Mouse (Mus musculus) hindbrain, embryonic 10.5 days (tissue): ENCODE measurements around the gene Jund. TPM values are rescaled to one million over a fixed set of nuclear protein-coding genes. Genes with fewer than 3 reads are reported as not detected.

Source experiments
- DNase-seq: peaks from one replicate; pipeline ENCODE4 v3.0.0-alpha.2; 2017; ENCODE audit warnings: low spot score
- H3K27ac ChIP-seq: fragments of 300-500 bp; sonication (generic); 2 replicates; pipeline ENCODE4 v1.5.1; 2016; ENCODE audit warnings: mild to moderate bottlenecking, moderate library complexity
- H3K27me3 ChIP-seq: fragments of 300-500 bp; sonication (generic); 2 replicates; pipeline ENCODE4 v1.6.1; 2016; ENCODE audit warnings: mild to moderate bottlenecking; ENCODE audit not compliant: poor library complexity, insufficient read depth, severe bottlenecking
- H3K36me3 ChIP-seq: fragments of 300-500 bp; sonication (generic); 2 replicates; pipeline ENCODE4 v1.6.1; 2016; ENCODE audit warnings: mild to moderate bottlenecking, moderate library complexity
- H3K4me1 ChIP-seq: fragments of 300-500 bp; sonication (generic); replicated peaks from 2 replicates; pipeline ENCODE4 v1.6.1; 2016; ENCODE audit warnings: mild to moderate bottlenecking
- H3K4me3 ChIP-seq: fragments of 300-500 bp; sonication (generic); 2 replicates; pipeline ENCODE4 v1.5.1; 2016; ENCODE audit warnings: mild to moderate bottlenecking, moderate library complexity
- H3K9me3 ChIP-seq: fragments of 300-500 bp; sonication (generic); 2 replicates; pipeline ENCODE4 v1.6.1; 2016; ENCODE audit warnings: mild to moderate bottlenecking, moderate library complexity
- WGBS: fragments of 180-500 bp; shearing (Covaris S2); methylation state at CpG from one replicate; pipeline ENCODE4 v1.1.7; 2016; 5-methylcytosine and 5-hydroxymethylcytosine counted together
- polyA plus RNA-seq: library from polyadenylated mRNA; unstranded; fragments of >200 nt; fragmentation: Nextera tagmentation; extraction: Ambion mirVana; gene quantifications from 2 replicates; pipeline ENCODE4 v1.2.1, GENCODE M21; 2016

The Jund gene
- polyA plus RNA-seq, 1 experiment from 2014 or later, result 128 TPM

- DNase-seq, result no peak
- no peak overlapping the region for H3K27ac ChIP-seq
- H3K4me1 ChIP-seq, result no peaks in the 10 kb centered on the region
- no peak overlapping the region for H3K4me3 ChIP-seq
- no peaks in the 10 kb centered on the region for H3K36me3 ChIP-seq
- no peaks in the 10 kb centered on the region for H3K9me3 ChIP-seq
- 73% methylated on average over 12 of the region's 12 CpGs for WGBS
- H3K27me3 ChIP-seq, result peaks cover 44% of the 10 kb centered on the region
These were observed 25.5 kb downstream of the Jund start for GRCm38 (mm10) chr8:70724216-70724615.

DNA sequence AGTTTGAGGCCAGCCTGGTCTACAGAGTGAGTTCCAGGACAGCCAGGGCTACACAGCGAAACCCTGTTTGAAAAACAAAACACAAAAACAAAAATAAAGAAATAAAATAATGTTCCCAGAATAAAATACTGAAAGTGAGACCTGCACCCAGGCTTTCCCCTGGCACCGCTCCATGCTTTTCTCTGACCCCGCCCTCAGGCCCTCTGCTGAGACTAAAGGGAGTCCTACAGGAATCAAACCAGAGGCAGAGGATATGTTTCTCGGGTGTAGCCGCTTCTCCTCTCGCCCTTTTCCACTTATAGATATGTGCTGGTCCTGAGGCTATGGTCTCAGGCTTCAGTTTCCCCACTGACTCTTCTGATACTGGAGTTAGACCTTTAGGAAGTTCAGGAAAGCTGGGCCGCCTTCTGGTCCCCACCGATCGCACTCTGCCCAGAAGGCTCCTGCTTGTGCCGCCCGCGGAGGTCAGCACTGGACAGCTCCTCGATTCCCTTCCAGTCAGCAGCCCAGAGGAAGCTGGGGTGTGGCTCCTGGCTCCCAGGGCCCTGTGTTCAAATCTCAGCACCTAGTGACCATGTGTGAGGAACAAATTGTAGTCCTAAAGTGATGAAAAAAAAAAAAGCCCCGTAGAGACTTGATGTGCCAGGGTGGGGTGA is 27.2 kb downstream of the Jund start:
- H3K4me1 ChIP-seq, result peaks cover 11% of the 10 kb centered on the region
- no peak overlapping the region for H3K27ac ChIP-seq
- WGBS, result 27% methylated on average over 14 of the region's 14 CpGs
- H3K36me3 ChIP-seq, result no peaks in the 10 kb centered on the region
- DNase-seq, result no peak
- no peak overlapping the region for H3K4me3 ChIP-seq
- H3K9me3 ChIP-seq, result no peaks in the 10 kb centered on the region
- peaks cover 54% of the 10 kb centered on the region for H3K27me3 ChIP-seq

GRCm38 (mm10) chr8:70726721-70727120 is 28.0 kb downstream of the Jund start:
- Histone ChIP-seq H3K4me1 (peaks cover 11% of the 10 kb centered on the region), H3K27ac (no peak overlapping the region), H3K27me3 (peaks cover 62% of the 10 kb centered on the region), H3K9me3 (no peaks in the 10 kb centered on the region), H3K36me3 (no peaks in the 10 kb centered on the region), H3K4me3 (no peak overlapping the region)
- WGBS, result 44% methylated on average over 11 of the region's 11 CpGs
- no peak for DNase-seq

DNA sequence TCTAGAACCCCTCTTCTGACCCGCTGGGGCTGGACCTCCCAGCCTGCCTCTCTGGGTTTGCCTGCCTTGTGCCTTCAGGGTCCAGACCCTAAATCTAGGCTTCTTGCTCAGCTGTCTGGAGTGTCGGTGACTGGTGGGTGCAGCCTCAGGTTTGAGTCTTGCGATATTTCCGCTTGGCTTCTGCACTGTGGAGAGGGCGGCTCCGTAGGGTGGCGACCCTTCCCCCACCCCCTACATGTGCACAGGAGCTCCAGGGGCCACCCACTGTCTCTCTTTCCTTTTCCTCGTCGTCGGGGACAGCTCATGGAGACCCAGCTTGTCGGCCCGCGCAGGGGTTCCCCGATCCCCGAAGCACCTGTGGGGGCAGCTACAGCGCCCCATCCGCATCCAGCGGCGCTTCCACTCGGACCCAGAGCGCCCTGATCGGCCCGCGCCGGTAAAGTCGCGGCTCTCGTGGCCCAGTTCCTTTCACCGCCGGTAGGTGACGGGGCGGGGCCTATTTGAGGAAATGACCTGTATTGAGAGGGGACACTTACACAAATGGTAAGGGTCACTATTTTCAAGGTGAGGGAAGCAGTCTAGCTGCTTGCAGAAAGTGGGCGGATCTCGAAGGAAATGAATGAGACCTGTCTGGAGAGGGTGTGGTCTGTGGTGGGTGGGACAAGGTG is 31.2 kb downstream of the Jund start:
- peaks cover 78% of the 10 kb centered on the region for H3K27me3 ChIP-seq
- H3K4me1 ChIP-seq, result peaks cover 11% of the 10 kb centered on the region
- peak overlapping the region; percentile 40 for H3K4me3 ChIP-seq
- H3K27ac ChIP-seq, result 0 out of 2 replicates have a peak overlapping the region, but pooled peaks have one; percentile 23
- no peaks in the 10 kb centered on the region for H3K9me3 ChIP-seq
- no peaks in the 10 kb centered on the region for H3K36me3 ChIP-seq
- DNase-seq, result no peak
- WGBS, result 3% methylated on average over 34 of the region's 34 CpGs

DNA sequence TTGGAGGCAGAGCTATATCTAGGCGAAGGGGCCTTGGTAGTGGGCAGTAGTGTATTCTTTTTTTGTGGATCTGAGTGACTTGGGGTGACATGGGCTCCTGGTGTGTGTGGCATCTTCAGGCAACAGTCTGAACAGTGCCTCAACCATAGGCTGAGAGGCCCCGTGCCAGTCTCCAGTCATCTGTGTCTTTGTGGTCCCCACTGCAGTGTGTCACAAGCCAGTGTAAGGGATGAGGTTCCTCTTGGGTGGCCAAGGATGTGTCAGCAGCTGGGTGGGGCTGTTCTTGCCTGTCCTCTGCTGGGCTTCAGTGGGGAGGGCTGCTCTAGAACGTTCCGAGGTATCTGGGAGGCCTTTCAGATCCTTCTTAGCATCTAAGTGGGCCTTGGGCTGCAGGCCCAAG is 32.2 kb downstream of the Jund start:
- no peaks in the 10 kb centered on the region for H3K36me3 ChIP-seq
- no peak for DNase-seq
- H3K4me3 ChIP-seq, result no peak overlapping the region
- peaks cover 11% of the 10 kb centered on the region for H3K4me1 ChIP-seq
- H3K9me3 ChIP-seq, result no peaks in the 10 kb centered on the region
- 87% methylated on average over 4 of the region's 4 CpGs for WGBS
- peaks cover 72% of the 10 kb centered on the region for H3K27me3 ChIP-seq
- no peak overlapping the region for H3K27ac ChIP-seq

- peaks cover 5% of the 10 kb centered on the region for H3K4me1 ChIP-seq
- no peak overlapping the region for H3K27ac ChIP-seq
- H3K36me3 ChIP-seq, result no peaks in the 10 kb centered on the region
- WGBS, result 64% methylated on average over 5 of the region's 5 CpGs
- DNase-seq, result no peak
- no peaks in the 10 kb centered on the region for H3K9me3 ChIP-seq
- H3K4me3 ChIP-seq, result no peak overlapping the region
- H3K27me3 ChIP-seq, result peaks cover 42% of the 10 kb centered on the region
These were observed 39.0 kb downstream of the Jund start for GRCm38 (mm10) chr8:70737705-70738104.

DNA sequence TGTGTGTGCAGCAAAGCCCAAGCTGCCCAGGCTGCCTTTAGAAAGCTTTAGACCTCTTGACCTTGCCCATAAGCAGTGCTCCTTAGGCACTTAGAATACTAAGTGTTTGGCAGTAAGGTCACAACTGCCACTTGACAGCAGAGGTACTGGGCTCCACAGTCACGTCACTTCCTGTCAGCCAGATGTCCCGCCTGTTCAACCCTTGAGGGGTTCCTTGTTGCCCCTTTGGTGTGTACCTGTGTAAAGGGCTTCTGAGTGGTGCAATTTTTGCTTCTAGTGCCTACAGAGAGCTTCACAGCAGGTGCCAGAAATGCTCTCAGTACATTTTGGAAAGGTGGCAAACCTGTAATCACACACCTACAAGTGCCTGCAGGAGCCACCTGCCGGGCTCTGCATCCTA is 39.5 kb downstream of the Jund start:
- peaks cover 10% of the 10 kb centered on the region for H3K4me1 ChIP-seq
- no peaks in the 10 kb centered on the region for H3K36me3 ChIP-seq
- 70% methylated on average over 3 of the region's 3 CpGs for WGBS
- no peak overlapping the region for H3K4me3 ChIP-seq
- no peaks in the 10 kb centered on the region for H3K9me3 ChIP-seq
- peaks cover 43% of the 10 kb centered on the region for H3K27me3 ChIP-seq
- no peak for DNase-seq
- H3K27ac ChIP-seq, result no peak overlapping the region

DNA sequence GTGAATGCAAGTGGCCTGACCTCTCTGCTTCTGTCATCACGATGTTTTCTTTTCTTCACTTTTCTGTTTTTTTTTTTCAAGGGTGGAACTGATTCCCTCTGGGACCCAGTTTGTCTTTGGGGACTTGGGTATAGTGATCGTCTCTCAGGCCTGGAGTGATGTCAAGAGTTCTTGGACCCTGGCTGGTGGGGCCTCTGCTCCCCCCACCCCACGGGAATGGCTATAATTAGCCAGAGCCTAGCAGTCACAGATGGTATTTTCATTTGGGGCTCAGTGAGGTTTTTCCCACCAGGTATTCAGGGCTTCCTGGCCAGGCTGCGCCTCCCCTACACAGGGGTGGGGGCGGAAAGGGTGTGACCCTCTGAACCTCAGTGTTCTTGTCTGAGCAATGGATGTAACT is 42.9 kb downstream of the Jund start:
- WGBS, result 68% methylated on average over 5 of the region's 5 CpGs
- Histone ChIP-seq H3K27me3 (peaks cover 76% of the 10 kb centered on the region), H3K9me3 (no peaks in the 10 kb centered on the region), H3K36me3 (no peaks in the 10 kb centered on the region), H3K27ac (no peak overlapping the region), H3K4me1 (peaks cover 23% of the 10 kb centered on the region), H3K4me3 (no peak overlapping the region)
- DNase-seq, result no peak

DNA sequence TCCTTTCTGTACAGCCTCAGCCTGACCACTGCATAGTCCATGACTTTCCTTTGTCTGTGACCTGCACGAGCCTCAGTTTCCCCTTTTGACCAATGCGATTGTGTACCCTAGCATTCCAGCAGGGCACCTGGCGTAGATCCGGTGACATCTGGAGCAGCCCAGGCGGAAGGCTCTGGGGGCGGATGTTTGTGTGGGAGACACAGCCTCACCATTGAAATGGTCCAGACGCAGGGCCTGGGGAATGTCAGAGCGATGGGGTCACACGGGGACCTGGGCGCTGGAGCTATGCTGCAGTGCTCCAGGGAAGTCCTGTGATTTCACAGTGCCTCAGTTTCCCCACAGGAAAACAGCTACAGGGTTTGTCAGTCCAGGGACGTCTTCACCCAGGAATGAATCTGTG is 43.4 kb downstream of the Jund start:
- Histone ChIP-seq H3K4me1 (peaks cover 23% of the 10 kb centered on the region), H3K4me3 (no peak overlapping the region), H3K27ac (no peak overlapping the region), H3K27me3 (peaks cover 81% of the 10 kb centered on the region), H3K9me3 (no peaks in the 10 kb centered on the region), H3K36me3 (no peaks in the 10 kb centered on the region)
- no peak for DNase-seq
- 70% methylated on average over 11 of the region's 11 CpGs for WGBS

GRCm38 (mm10) chr8:70742981-70743655 is 44.4 kb downstream of the Jund start:
- no peaks in the 10 kb centered on the region for H3K9me3 ChIP-seq
- 2% methylated on average over 38 of the region's 38 CpGs for WGBS
- peaks cover 84% of the 10 kb centered on the region for H3K27me3 ChIP-seq
- H3K27ac ChIP-seq, result peak overlapping the region; percentile 80
- peak; percentile 43 for DNase-seq
- no peaks in the 10 kb centered on the region for H3K36me3 ChIP-seq
- H3K4me1 ChIP-seq, result peaks cover 23% of the 10 kb centered on the region
- H3K4me3 ChIP-seq, result peak overlapping the region; percentile 49

DNA sequence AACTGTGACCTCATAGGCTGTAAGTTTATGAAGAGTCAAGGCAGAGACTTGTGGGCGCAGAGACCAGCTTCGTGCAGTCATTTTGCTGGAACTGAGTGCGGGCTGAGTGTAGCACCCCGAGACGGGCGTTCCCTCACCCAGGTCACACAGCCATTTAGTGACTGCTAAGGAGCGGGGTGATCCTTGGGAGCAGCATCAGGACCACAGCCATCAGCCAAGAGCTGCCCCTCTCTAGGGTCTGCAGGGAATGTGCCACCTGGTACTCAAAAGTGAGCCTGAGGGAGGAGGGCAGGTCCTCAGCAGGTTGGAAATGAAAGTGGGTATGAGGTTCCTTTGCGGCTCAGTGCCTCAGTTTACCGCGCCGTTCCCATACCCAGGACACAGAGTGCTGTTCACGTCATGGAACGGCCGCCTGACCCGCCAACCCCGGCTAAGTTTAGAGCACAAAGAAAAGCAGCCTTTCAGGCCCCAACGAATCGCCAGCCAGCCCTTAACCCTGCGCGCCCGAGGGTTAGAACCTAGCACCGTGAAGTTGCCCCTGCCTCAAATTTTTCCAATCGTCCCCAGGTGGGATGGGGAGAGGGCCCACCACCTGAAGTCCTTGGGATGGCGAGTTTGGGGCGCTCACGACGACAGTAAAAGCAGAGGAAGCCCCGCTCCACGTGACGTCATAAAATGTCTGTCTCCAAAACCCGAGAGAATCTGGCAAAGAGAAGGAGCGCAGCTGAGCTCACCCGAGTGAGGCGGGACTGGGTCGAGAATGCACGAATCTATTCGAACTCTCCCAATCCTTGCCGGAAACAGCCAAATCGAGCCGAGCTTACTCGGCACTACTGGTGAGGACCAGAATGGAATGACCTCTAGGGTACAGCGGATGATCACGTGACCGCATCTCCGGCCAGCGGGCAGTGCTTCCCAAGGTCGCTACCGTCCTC is 45.2 kb downstream of the Jund start:
- 4% methylated on average over 48 of the region's 48 CpGs for WGBS
- H3K36me3 ChIP-seq, result no peaks in the 10 kb centered on the region
- H3K27me3 ChIP-seq, result peaks cover 89% of the 10 kb centered on the region
- H3K4me3 ChIP-seq, result peak overlapping the region; percentile 49
- H3K27ac ChIP-seq, result peak overlapping the region; percentile 80
- DNase-seq, result peak; percentile 45
- no peaks in the 10 kb centered on the region for H3K9me3 ChIP-seq
- peaks cover 23% of the 10 kb centered on the region for H3K4me1 ChIP-seq

DNA sequence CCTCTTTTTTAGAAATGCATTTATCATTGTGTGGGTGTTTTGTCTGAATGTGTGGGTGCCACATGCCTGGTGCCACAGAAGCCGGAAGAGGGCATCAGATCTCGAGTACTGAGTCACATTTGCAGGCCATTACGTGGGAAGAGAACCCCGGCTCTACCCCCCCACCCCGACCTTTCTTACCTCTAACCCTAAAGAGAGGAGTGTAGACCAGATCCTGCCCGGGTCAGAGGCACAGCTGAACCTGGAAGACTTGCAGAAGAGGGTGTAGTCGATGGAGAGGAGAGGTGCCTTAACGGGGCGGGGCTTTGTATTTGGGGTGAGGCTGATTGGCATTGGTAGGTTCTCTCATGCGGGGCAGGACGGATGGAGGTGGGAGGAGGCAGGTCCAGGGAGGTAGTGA is 46.1 kb downstream of the Jund start:
- H3K9me3 ChIP-seq, result no peaks in the 10 kb centered on the region
- no peaks in the 10 kb centered on the region for H3K36me3 ChIP-seq
- no peak overlapping the region for H3K27ac ChIP-seq
- no peak for DNase-seq
- WGBS, result 51% methylated on average over 11 of the region's 11 CpGs
- no peak overlapping the region for H3K4me3 ChIP-seq
- peaks cover 23% of the 10 kb centered on the region for H3K4me1 ChIP-seq
- H3K27me3 ChIP-seq, result peaks cover 98% of the 10 kb centered on the region
